In the genomic region with DNA sequence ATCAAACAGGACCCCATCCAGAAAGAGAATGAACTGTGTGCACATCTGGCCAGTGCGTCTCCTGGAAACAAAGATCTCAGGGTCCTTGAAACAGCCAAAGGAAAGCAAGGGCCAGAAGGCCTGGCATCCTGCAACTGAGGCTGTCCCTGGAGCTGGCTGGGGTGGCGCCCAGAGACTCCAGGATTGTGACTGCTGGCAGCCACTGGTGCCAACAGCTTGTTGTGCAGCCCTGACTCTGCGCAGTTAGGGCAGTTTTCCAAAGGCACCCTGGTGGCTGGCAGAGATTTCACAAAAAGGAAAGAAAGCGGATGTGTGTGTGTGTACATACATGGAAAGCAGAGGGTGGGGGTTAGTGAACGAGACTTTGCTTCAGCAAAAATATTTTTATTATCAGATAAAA, we compare ENCODE assay signal across 10 mouse cellular contexts. TPM values are rescaled to one million over a fixed set of nuclear protein-coding genes. Genes with fewer than 3 reads are reported as not detected.
DNase-seq lines count a peak whose midpoint lies in the region; ATAC-seq lines count a peak whose summit lies in the region.
"Had no signal": no experiment of that assay in that cellular context is flagged by ENCODE, and none has a peak within 500 bp of the region (broad histone marks: within the 10 kb centered on the region; RNA-seq: fewer than 3 reads in every experiment).

No protein-coding gene starts in this region.

- no peak overlapping the region for H3K4me2 ChIP-seq in kidney, embryonic 14.5 days (replicated peaks; ENCODE audit: low read depth, low read length)
- H3K4me2 ChIP-seq in heart, embryonic 16.5 days (ENCODE audit: low read depth, low read length), result no peak overlapping the region

- H3K27ac ChIP-seq in kidney, embryonic 14.5 days (ENCODE audit: low read depth, low read length), result no peak overlapping the region
- H3K27ac ChIP-seq in heart, embryonic 16.5 days (ENCODE audit: low read length), result no peak overlapping the region
- H3K27ac ChIP-seq: kidney, postnatal 0 days had no signal

- DNase-seq in kidney, postnatal 10 days, result peak; percentile 33
- DNase-seq in cerebellum, postnatal 14 days, result peak; percentile 79 to 85
- peak; percentile 59 to 68 for DNase-seq in left cerebral cortex, postnatal 14 days (ENCODE audit: low spot score in 2 of 2)
- DNase-seq in right cerebral cortex, postnatal 25 days, result peak; percentile 38
- DNase-seq in embryo, embryonic 10.5 days (ENCODE audit: low spot score), result no peak

- H3K9me3 ChIP-seq in kidney, embryonic 14.5 days (ENCODE audit: control insufficient read depth, low read length), result no peaks in the 10 kb centered on the region
- H3K9me3 ChIP-seq in heart, embryonic 16.5 days (replicated peaks; ENCODE audit: control insufficient read depth, low read length), result no peaks in the 10 kb centered on the region

- no peak overlapping the region for H3K9ac ChIP-seq in kidney, embryonic 14.5 days (ENCODE audit: low read depth, low read length)
- no peak overlapping the region for H3K9ac ChIP-seq in heart, embryonic 16.5 days (ENCODE audit: low read length)

- 85% methylated on average over 5 of the region's 5 CpGs for whole genome bisulfite sequencing in kidney, embryonic 14.5 days
- whole genome bisulfite sequencing in heart, embryonic 16.5 days, result 75% methylated on average over 5 of the region's 5 CpGs

- no peak overlapping the region for H3K4me3 ChIP-seq in kidney, embryonic 14.5 days (ENCODE audit: low read length)
- no peak overlapping the region for H3K4me3 ChIP-seq in heart, embryonic 16.5 days (ENCODE audit: low read length)
- H3K4me3 ChIP-seq: myocyte had no signal

- H3K27me3 ChIP-seq in kidney, embryonic 14.5 days (ENCODE audit: control insufficient read depth, insufficient read depth, low read length), result no peaks in the 10 kb centered on the region
- H3K27me3 ChIP-seq in heart, embryonic 16.5 days (ENCODE audit: control insufficient read depth, insufficient read depth, low read length), result no peaks in the 10 kb centered on the region

- no peak for ATAC-seq in kidney, embryonic 14.5 days (ENCODE audit: low FRiP score, low TSS enrichment)
- peak; percentile 49; the same call in 1 of the 2 replicates for ATAC-seq in heart, embryonic 16.5 days (replicated peaks; ENCODE audit: extremely low read depth, insufficient read depth, low FRiP score)
- ATAC-seq in erythroblast, adult 5-6 weeks (replicated peaks; ENCODE audit: low FRiP score, poor library complexity, severe bottlenecking), result no peak

- peaks cover 22% of the 10 kb centered on the region for H3K36me3 ChIP-seq in kidney, embryonic 14.5 days (ENCODE audit: control insufficient read depth, insufficient read depth, low read length)
- H3K36me3 ChIP-seq in heart, embryonic 16.5 days (ENCODE audit: control insufficient read depth, insufficient read depth), result peaks cover 12% of the 10 kb centered on the region

- no peaks in the 10 kb centered on the region for H3K4me1 ChIP-seq in kidney, embryonic 14.5 days (ENCODE audit: control insufficient read depth, insufficient read depth, low read length)
- H3K4me1 ChIP-seq in heart, embryonic 16.5 days (ENCODE audit: control insufficient read depth, insufficient read depth, low read length), result no peaks in the 10 kb centered on the region

- intact Hi-C loops in left cerebral cortex, postnatal 14 days (cut with DNase I), result no loop called here

RNA-seq across cellular contexts. Expression of a gene that starts 10.6 kb away (rescaled TPM):
- polyA plus RNA-seq in kidney, embryonic 14.5 days (2014; fragmentation: Nextera tagmentation; extraction: Ambion mirVana), result 13.8 and 20.1 TPM in 2 replicates
- 9.7 and 10.4 TPM in 2 replicates for polyA plus RNA-seq in heart, embryonic 16.5 days (2015; fragmentation: Nextera tagmentation; extraction: Ambion mirVana)
- 1 to 10 TPM; 5.3 to 7.0 TPM for total RNA-seq in left cerebral cortex, postnatal 14 days (2021)
- total RNA-seq in erythroblast, adult 5-6 weeks (2015; ENCODE audit: low replicate concordance), result 0.21 and 2.5 TPM in 2 replicates
- total RNA-seq in erythroblast, adult 5-6 weeks (2017; ENCODE audit: low replicate concordance), result 2.6 and 4.6 TPM in 2 replicates

RNA-seq across cellular contexts. Expression of a gene that starts 44.1 kb away (rescaled TPM):
- 12.1 and 12.4 TPM in 2 replicates for polyA plus RNA-seq in kidney, embryonic 14.5 days (2014; fragmentation: Nextera tagmentation; extraction: Ambion mirVana)
- polyA plus RNA-seq in heart, embryonic 16.5 days (2015; fragmentation: Nextera tagmentation; extraction: Ambion mirVana), result 3.4 and 3.6 TPM in 2 replicates
- 1 to 10 TPM; 1.8 to 1.9 TPM for total RNA-seq in left cerebral cortex, postnatal 14 days (2021)
- not detected in 2 replicates for total RNA-seq in erythroblast, adult 5-6 weeks (2015; ENCODE audit: low replicate concordance)
- total RNA-seq in erythroblast, adult 5-6 weeks (2017; ENCODE audit: low replicate concordance), result not detected in 2 replicates
